Mouse (Mus musculus) heart, postnatal 0 days (tissue): ENCODE measurements around the gene Lpar1.

Source experiments
- CTCF ChIP-seq: IDR thresholded peaks from 2 replicates; pipeline ENCODE4 v1.5.1; 2016; ENCODE audit warnings: antibody characterized with exemption, control low read depth, low read depth
- EP300 ChIP-seq: IDR thresholded peaks from 2 replicates; pipeline ENCODE4 v1.6.1; 2016; ENCODE audit warnings: antibody characterized with exemption, low read depth

- TF ChIP-seq CTCF (no peak), EP300 (no peak)
These were observed 57.0 kb downstream of the Lpar1 start for GRCm38 (mm10) chr4:58496743-58497142.
